Mouse (Mus musculus): Measurements from ENCODE around the gene Kctd17.

The Kctd17 gene

DNA sequence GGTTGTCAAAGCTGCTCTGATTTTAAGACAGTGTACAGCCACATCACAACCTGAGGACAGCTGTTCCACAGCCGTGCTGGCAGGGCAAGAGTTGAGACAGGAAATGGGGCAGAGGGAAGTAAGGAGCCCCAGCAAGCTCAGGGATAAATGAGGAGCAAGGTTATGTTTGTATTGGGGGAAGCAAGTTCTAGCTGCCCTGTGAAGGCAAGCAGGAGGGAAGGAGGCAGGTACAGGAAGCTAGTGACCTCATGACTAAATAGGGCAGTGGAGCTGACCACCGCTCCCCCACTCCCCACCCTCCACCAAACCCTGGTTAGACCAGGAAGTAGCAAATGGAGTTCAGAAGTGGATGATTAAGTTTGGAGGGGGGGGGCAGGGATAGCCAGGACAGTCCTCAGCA, 52.6 kb downstream of the Kctd17 start:
- no peak for DNase-seq (ENCODE audit: low spot score in 2 of 2)

DNA sequence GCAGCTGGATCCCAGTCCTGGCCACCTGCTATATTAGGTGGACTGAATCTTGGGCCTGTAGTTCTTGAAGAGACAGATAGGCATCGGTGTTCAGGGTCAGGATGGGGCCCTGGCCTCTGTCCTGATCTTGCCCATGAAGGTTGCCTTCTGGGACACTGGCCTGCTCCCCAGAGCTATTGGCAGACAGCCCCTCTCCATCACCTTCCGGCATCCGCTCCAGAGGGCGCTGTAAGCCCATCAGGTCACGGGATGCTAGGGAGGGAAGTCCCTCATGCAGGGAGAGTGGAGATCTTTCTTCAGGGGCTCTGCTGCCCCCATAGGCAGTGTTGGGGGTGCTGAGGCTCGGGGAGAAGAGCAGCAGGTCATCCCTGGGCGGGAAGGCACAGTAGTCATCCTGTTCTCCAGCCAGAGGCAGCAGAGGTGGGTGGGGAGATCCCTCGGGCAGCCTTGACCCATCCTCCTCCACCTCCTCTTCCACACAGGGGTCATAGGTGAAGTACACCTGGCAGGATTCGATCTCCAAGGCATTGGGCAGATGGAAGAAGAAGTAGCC, 53.2 kb downstream of the Kctd17 start:
- DNase-seq (ENCODE audit: low spot score in 2 of 2) = no peak

DNA sequence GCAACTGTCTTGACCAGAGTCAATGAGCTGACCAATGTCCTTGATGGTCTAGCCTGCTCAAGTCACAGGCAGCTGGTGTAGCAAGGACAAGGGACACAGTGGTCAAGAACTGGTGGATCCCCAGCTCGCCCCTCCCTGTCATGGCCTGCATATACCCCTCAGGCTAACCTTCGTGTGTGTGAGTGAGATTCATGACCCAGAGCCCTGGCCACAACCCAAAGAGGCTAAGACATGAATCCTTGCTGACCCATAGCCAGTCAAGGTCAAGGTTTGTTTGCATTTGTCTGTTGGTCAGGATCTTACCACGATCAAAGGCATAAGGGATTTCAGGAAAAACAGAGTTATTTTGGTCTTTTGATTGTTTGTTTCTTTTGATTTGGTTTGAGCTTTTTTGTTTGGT, 54.2 kb downstream of the Kctd17 start:
- no peak for DNase-seq (ENCODE audit: low spot score in 2 of 2)

DNA sequence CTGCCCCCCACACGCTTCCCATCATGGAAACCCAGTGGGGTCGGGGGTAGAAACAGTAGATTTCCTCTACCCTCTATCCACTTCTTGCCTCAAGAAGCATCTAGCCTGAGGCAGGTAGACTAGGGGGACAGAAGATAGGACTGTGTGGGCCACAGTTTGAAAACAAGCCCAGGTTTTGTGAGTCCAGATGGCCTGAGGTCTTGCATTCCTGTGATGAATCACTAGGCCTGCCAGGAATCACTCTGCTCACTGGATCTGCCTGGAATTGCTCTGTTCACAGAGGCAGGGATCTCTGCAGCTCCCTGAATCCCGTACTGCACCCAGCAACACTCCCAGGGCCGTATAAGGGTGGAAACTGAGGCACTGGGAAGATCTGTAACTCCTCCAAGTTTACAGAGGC, 54.9 kb downstream of the Kctd17 start:
- no peak for DNase-seq (ENCODE audit: low spot score in 2 of 2)

DNA sequence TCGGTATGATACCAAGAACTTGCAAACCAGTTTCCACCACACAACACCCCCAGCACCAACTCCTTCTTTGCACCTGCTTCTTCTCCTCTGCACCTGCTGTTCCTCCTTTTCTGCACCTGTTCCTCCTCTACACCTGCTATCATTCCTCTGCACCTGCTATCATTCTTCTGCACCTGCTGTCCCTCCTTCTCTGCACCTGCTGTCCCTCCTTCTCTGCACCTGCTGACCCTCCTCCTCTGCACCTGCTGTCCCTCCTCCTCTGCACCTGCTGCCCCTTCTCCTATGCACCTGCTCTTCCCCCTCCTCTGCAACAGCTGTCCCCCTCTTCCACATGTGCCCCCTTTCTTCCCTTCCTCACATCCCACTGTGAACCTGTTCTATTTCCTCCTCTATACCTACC, 58.2 kb downstream of the Kctd17 start:
- DNase-seq (ENCODE audit: low spot score in 2 of 2) = no peak

DNA sequence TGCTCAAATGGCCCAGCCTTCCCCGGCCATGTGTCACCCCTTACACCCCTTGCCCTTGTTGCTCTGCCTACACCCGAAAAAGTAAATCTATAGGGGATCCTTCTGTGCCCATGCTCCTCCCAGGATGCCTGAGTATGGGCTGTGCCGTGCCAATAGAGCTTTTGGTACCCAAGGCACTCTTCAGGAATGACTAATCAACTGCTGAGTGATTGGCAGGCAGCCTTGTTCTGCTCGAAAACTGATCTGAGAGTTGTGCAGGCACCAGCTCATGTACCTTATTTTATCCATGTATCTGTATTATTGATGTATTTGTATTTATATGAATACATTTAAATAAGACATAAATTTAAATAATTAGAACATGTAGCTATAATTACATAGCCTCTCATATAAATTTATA, 58.7 kb downstream of the Kctd17 start:
- no peak for DNase-seq (ENCODE audit: low spot score in 2 of 2)
